Mouse (Mus musculus) hindbrain, embryonic 16.5 days (tissue): ENCODE data around the gene Stard10. TPM values are rescaled to one million over a fixed set of nuclear protein-coding genes. Genes with fewer than 3 reads are reported as not detected.

Source experiments
- ATAC-seq: fragments of 200-750 bp; cut with Nextera tagmentation; 2 replicates; pipeline ENCODE4 v1.8.0; 2017; ENCODE audit warnings: moderate TSS enrichment, moderate library complexity
- H3K27ac ChIP-seq: fragments of 300-500 bp; sonication (generic); 2 replicates; pipeline ENCODE4 v1.5.1; 2014; ENCODE audit warnings: low read depth, mild to moderate bottlenecking, control low read depth, low read length, moderate library complexity
- H3K27me3 ChIP-seq: fragments of 300-500 bp; sonication (generic); replicated peaks from 2 replicates; pipeline ENCODE4 v1.6.1; 2014; ENCODE audit warnings: low read length; ENCODE audit not compliant: control insufficient read depth, insufficient read depth
- H3K36me3 ChIP-seq: fragments of 300-500 bp; sonication (generic); 2 replicates; pipeline ENCODE4 v1.6.1; 2014; ENCODE audit warnings: mild to moderate bottlenecking, low read length, moderate library complexity, mixed read lengths; ENCODE audit not compliant: control insufficient read depth, insufficient read depth
- H3K4me1 ChIP-seq: fragments of 300-500 bp; sonication (generic); 2 replicates; pipeline ENCODE4 v1.6.1; 2014; ENCODE audit warnings: low read depth, low read length; ENCODE audit not compliant: control insufficient read depth, insufficient read depth
- H3K4me2 ChIP-seq: fragments of 300-500 bp; sonication (generic); 2 replicates; pipeline ENCODE4 v1.6.1; 2014; ENCODE audit warnings: mild to moderate bottlenecking, low read length, control low read depth, moderate library complexity
- H3K4me3 ChIP-seq: fragments of 300-500 bp; sonication (generic); 2 replicates; pipeline ENCODE4 v1.5.1; 2014; ENCODE audit warnings: mild to moderate bottlenecking, low read length, control low read depth, moderate library complexity
- H3K9ac ChIP-seq: fragments of 300-500 bp; sonication (generic); 2 replicates; pipeline ENCODE4 v1.6.1; 2014; ENCODE audit warnings: low read depth, mild to moderate bottlenecking, control low read depth, low read length, moderate library complexity
- H3K9me3 ChIP-seq: fragments of 300-500 bp; sonication (generic); 2 replicates; pipeline ENCODE4 v1.6.1; 2014; ENCODE audit warnings: mild to moderate bottlenecking, low read length, moderate library complexity; ENCODE audit not compliant: control insufficient read depth
- WGBS: fragments of 180-500 bp; shearing (Covaris S2); extraction: QIAGEN DNeasy Blood & Tissue Kit; methylation state at CpG from one replicate; pipeline ENCODE4 v1.1.7; 2014; 5-methylcytosine and 5-hydroxymethylcytosine counted together
- polyA plus RNA-seq: library from polyadenylated mRNA; unstranded; fragments of >200 nt; fragmentation: Nextera tagmentation; extraction: Ambion mirVana; gene quantifications from 2 replicates; pipeline ENCODE4 v1.2.1, GENCODE M21; 2015

Stard10 gene
- polyA plus RNA-seq, 1 experiment from 2014 or later: 11.9 TPM

DNA sequence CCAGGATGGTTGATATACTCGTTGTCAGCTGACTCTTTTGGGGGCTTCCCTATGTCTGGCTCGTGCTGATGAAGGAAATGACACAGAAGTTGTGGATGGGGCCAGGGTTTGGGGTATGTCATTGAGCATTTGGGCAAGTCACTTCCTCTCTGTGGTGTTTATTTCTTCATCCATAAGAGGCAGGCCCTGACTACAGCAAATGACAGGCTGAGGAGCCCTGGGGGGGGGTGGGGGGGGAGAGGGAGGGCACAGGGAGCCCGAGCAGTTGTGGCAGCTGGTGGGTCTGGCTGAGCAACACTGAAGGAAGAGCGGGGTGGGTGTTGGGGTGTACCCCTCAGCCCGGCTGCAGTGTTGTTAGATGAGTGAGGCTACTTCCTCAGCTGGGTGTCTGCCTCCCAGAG, 45.9 kb downstream of the Stard10 start:
- 71% methylated on average over 5 of the region's 5 CpGs for WGBS
- H3K4me3 ChIP-seq: no peak overlapping the region
- H3K4me2 ChIP-seq: no peak overlapping the region
- H3K27ac ChIP-seq: no peak overlapping the region
- no peaks in the 10 kb centered on the region for H3K27me3 ChIP-seq
- no peak overlapping the region for H3K9ac ChIP-seq
- no peaks in the 10 kb centered on the region for H3K4me1 ChIP-seq
- H3K9me3 ChIP-seq: no peaks in the 10 kb centered on the region
- no peaks in the 10 kb centered on the region for H3K36me3 ChIP-seq
- ATAC-seq: no peak

DNA sequence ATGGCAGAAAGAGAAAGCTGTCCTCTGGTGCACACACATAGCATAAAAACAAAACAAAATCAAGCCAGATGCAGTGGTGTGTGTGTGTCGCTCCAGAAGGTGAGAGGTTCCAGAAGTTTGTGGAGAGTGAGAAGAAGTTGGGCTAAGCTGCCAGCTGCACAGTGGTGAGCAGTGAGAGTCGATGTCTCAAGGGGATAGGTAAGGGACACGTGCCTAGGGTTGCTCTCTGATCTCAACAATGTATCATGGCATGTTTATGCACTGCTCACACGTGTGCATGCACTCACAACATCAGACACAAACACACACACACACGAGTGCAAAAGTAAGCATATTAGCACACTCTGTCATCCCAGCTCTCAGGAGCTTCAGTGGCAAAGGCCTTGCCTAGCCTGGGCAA, 47.0 kb downstream of the Stard10 start:
- Histone ChIP-seq H3K27me3 (no peaks in the 10 kb centered on the region), H3K4me2 (no peak overlapping the region), H3K4me3 (no peak overlapping the region), H3K9me3 (no peaks in the 10 kb centered on the region), H3K9ac (no peak overlapping the region), H3K4me1 (no peaks in the 10 kb centered on the region), H3K36me3 (no peaks in the 10 kb centered on the region), H3K27ac (no peak overlapping the region)
- no peak for ATAC-seq
- 80% methylated on average over 5 of the region's 5 CpGs for WGBS

DNA sequence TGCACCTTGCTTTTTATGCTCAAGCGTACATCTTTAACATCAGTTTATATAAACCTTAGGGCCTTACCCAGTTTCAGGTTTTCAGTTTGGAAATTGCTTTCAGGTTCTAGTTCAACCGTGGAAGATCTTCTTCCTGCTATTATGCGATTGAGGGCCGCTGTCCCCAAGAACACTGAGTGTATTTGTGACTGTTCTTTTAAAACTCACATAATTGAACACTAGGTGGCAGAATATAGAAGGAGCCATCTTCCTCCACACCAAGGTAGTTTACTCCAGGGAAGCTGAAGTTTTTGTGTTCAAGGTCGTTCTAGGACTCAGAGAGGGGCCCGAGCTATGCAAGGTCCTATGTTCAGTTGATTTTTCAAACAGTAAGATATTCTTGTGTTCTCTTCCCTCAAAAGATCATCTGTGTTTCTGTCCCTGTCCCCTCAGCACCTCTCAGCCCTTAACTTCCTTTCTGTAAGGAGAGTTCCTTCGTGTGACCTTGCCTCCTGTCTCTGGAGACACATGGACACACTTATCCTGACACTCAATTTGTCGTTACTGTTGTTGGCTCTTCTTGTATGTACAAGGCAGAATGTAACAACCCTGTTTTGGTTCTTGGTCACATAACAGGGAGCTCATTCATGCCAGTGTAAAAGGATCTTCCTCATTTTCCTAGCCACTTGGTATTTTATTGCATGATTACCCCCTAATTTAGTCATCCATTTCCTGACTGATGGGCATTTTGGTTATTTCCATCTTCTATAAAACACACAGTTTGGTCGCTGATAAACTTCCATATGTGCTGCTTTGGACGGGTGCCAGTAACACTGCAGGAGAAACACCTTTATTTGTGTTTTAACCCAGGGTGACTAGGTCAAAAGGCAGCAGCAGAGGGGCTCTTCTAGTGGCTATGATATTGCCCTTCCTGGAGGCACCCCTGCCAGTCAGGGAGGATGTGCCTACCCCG, 51.3 kb downstream of the Stard10 start:
- no peak overlapping the region for H3K9ac ChIP-seq
- no peaks in the 10 kb centered on the region for H3K9me3 ChIP-seq
- H3K4me3 ChIP-seq: no peak overlapping the region
- H3K4me1 ChIP-seq: no peaks in the 10 kb centered on the region
- no peaks in the 10 kb centered on the region for H3K27me3 ChIP-seq
- H3K4me2 ChIP-seq: no peak overlapping the region
- no peak overlapping the region for H3K27ac ChIP-seq
- no peaks in the 10 kb centered on the region for H3K36me3 ChIP-seq
- no peak for ATAC-seq
- WGBS: 67% methylated on average over 11 of the region's 11 CpGs

DNA sequence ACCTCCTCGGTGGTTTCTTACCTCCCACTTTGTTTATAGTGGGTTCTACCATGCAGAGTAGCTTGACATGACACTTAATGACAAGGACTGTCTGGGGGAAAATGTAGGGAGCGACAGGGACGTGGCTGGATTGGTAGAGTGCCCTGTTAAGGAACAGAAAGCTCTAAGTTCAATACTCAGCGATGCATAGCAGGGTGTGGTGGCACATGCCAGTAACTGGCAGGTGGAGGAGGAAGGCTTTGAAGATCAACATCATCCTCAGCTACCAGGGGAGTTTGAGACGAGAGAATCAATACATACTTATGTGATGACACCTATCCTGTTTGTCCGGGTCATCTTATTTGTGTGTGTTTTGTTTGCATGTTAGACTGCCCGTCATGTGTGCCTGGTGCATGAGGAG, 52.8 kb downstream of the Stard10 start:
- WGBS: 76% methylated on average over 7 of the region's 7 CpGs

DNA sequence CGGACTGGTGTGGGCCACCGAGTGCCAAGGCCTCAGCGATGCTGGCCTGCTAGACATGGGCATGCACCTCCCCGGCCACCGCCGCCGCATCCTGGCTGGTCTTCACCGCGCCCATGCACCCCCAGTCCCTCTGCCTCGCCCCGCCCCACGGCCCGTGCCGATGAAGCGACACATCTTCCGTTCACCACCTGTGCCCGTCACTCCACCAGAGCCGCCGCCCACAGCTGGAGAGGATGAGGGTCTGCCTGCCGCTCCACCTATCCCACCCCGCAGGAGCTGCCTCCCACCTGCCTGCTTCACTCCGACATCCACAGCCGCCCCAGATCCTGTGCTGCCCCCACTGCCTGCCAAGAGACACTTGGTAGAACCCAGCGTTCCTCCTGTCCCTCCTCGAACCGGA, 56.2 kb downstream of the Stard10 start:
- Histone ChIP-seq H3K36me3 (no peaks in the 10 kb centered on the region), H3K9ac (no peak overlapping the region), H3K27me3 (no peaks in the 10 kb centered on the region), H3K9me3 (no peaks in the 10 kb centered on the region), H3K4me1 (peaks cover 5% of the 10 kb centered on the region), H3K4me2 (no peak overlapping the region), H3K4me3 (no peak overlapping the region), H3K27ac (no peak overlapping the region)
- WGBS: 85% methylated on average over 19 of the region's 26 CpGs
- ATAC-seq: 0 out of 2 replicates have a peak, but pooled peaks have one; percentile 38

More for the DNA sequence above, 52.8 kb downstream of the Stard10 start:
- Histone ChIP-seq H3K27ac (no peak overlapping the region), H3K4me2 (no peak overlapping the region), H3K9ac (no peak overlapping the region), H3K9me3 (no peaks in the 10 kb centered on the region), H3K4me1 (no peaks in the 10 kb centered on the region), H3K36me3 (no peaks in the 10 kb centered on the region), H3K27me3 (no peaks in the 10 kb centered on the region), H3K4me3 (no peak overlapping the region)
- no peak for ATAC-seq

DNA sequence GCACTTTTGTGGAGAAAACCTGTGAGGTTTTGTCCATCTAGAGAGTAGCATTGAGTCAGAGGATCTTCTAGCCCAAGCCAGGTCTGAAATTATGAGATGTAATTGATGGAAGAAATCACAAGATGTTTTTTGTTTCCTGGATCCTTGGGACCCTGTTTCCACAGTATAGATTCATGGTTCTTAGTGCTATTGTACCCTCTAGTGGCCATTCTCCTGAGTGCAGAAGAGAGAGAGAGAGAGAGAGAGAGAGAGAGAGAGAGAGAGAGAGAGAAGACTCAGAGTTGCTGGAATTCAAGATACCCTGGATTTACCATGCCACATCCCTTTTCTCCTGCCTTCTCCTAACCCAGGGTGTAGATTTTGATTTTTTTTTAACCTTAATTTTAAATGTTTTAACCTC, 57.3 kb downstream of the Stard10 start:
- Histone ChIP-seq H3K36me3 (no peaks in the 10 kb centered on the region), H3K9me3 (no peaks in the 10 kb centered on the region), H3K4me1 (peaks cover 5% of the 10 kb centered on the region), H3K27ac (no peak overlapping the region), H3K9ac (no peak overlapping the region), H3K4me3 (no peak overlapping the region), H3K4me2 (no peak overlapping the region), H3K27me3 (no peaks in the 10 kb centered on the region)
- ATAC-seq: peak; percentile 74

DNA sequence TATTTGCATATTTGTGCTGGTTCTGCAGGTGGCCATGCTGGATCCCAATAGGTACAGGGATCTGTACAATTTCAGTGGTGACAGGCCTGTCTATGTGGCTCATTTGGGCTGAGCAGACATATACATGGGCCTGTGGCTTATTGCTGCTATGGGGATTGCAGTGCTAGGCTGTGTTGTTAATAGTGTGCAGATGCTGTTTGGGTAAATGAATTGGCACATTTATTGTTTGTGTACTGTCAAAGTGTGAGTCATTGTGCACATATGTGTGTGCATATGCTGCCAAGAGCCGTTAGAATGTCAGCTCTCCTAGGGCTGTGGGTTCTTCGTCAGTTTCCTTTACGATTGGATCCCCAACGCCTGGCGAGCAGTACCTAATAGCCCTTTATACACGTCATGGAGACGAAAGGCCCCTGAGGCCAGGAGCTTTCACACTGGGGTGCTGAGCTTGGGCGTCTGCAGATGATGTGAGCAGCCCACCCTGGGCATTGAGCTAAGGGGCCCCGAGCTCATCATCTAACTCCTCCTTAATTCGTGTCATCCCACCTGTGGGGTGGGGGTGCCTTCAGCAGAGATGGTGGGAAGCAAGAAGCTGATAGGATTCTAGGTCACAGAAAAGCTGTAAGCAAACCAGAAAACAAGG, 59.9 kb downstream of the Stard10 start:
- Histone ChIP-seq H3K9me3 (no peaks in the 10 kb centered on the region), H3K4me1 (peaks cover 5% of the 10 kb centered on the region), H3K27ac (no peak overlapping the region), H3K4me3 (no peak overlapping the region), H3K4me2 (no peak overlapping the region), H3K9ac (no peak overlapping the region), H3K27me3 (no peaks in the 10 kb centered on the region), H3K36me3 (no peaks in the 10 kb centered on the region)
- 0 out of 2 replicates have a peak, but pooled peaks have one; percentile 25 for ATAC-seq
- 57% methylated on average over 10 of the region's 10 CpGs for WGBS

DNA sequence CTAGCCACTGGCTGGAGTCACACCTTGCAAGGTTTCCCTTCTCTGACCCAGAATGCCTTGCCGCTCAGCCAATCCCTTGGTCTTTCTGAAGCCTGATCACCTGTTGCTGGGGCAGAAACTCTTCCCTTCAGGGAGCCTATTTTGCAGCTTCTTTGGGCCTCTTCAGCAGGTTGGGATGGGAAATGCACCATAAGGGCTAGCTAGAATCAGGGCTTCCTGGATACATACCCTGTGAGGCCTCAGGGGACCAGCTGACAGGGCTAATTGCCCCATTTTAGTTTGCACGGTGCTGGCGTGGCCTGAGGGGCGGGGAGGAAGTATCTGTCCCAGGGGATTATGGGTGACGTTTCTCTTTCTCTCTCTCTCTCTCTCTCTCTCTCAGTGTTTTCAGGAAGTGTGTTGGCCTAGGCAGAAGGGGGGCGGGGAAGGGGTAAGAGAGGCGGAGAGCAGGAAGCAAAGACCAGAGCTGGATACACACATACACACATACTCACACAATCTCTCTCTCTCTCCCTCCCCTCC, 60.9 kb downstream of the Stard10 start:
- Histone ChIP-seq H3K9me3 (no peaks in the 10 kb centered on the region), H3K27me3 (no peaks in the 10 kb centered on the region), H3K4me3 (no peak overlapping the region), H3K27ac (no peak overlapping the region), H3K36me3 (no peaks in the 10 kb centered on the region), H3K4me1 (peaks cover 5% of the 10 kb centered on the region), H3K4me2 (peak overlapping the region; percentile 9), H3K9ac (no peak overlapping the region)
- WGBS: 30% methylated on average over 6 of the region's 7 CpGs
- ATAC-seq: peak; percentile 35; the same call in 1 of the 2 replicates

DNA sequence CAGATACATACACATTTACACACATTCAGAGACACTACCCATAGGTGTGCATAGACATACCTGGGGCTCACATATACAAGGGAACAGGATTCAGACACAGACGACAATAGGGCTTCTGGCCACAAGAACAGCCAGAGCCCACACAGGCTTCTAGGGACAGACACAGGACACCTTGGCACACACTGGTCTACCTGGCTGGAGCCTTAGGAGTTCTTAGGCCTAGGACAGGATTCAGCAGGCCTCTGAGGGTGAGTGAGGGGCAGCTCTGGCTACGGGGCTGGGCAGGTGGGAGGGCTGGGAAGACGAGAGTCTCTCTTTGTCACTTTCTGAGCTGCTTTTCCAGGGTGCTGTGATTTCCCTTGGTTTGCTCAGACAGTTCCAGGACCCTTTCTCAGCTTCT, 61.4 kb downstream of the Stard10 start:
- H3K9ac ChIP-seq: no peak overlapping the region; the same call in 1 of the 2 replicates
- no peaks in the 10 kb centered on the region for H3K36me3 ChIP-seq
- peaks cover 5% of the 10 kb centered on the region for H3K4me1 ChIP-seq
- no peak overlapping the region for H3K4me3 ChIP-seq
- H3K27me3 ChIP-seq: no peaks in the 10 kb centered on the region
- no peak for ATAC-seq
- no peaks in the 10 kb centered on the region for H3K9me3 ChIP-seq
- peak overlapping the region; percentile 21 for H3K4me2 ChIP-seq
- WGBS: 62% methylated on average over 3 of the region's 3 CpGs
- H3K27ac ChIP-seq: no peak overlapping the region
